Mouse (Mus musculus): ENCODE data around the gene Gm21974.
"Not testable (repeated sequence)": the region's sequence is repeated elsewhere in the genome, so short reads cannot be mapped to it uniquely, and the experiment has no call there.

Gene Gm21974

DNA sequence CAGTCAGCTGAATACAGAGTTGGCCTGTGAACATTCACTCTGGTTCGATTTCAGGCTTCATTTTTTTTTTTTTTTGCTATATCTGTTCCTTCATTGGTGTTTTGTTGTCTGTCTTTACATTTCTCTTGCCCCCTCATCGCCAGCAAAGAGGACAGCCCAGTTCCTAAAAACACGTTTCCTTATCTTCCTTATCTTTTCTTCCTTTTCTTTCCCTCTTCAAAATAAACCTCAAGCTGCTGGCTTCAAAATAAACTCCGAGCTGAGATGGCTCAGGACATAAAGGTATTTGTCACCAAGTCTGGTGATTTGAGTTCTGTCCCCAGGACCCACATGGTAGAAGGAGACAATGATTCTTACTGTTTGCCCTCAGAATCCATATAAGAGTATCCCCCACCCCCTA lies 17.7 kb upstream of the Gm21974 start:
- DNase-seq: no peak

GRCm38 (mm10) chr7:127912190-127912871 lies 17.1 kb upstream of the Gm21974 start, which contains the start of gene Kat8:
Gene Kat8 (plus strand): TSS chr7:127912516.
- peak; percentile 95 for DNase-seq

- no peak for DNase-seq
These were observed 13.4 kb upstream of the Gm21974 start for GRCm38 (mm10) chr7:127908656-127909055.

- DNase-seq: no peak
These were observed 12.7 kb upstream of the Gm21974 start for GRCm38 (mm10) chr7:127907939-127908338.

GRCm38 (mm10) chr7:127903971-127904796 lies 8.9 kb upstream of the Gm21974 start, which contains the start of gene Bckdk:
Gene Bckdk (plus strand): TSS chr7:127904082.
- peak; percentile 90 for DNase-seq

DNA sequence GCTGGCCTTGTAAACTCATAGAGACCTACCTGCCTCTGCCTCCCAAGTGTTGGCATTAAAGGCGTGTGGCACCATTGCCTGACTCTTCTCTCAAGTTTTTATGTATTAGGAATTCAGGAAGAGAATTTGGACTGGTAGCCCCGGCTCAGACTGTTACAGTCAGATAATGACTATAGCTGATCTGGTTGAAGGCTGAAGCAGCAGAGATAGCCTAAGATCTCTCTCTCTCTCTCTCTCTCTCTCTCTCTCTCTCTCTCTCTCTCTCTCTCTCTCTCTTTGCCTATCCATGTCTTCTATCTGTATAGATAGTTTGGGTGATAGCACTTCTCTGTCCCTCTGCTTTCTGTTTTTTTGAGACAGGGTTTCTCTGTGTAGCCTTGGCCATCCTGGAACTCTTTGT lies 6.5 kb upstream of the Gm21974 start:
- no peak for DNase-seq

GRCm38 (mm10) chr7:127899997-127900396 lies 4.7 kb upstream of the Gm21974 start:
- no peak for DNase-seq

- DNase-seq: peak; percentile 36
These were observed 3.1 kb upstream of the Gm21974 start for GRCm38 (mm10) chr7:127898179-127898956.

DNA sequence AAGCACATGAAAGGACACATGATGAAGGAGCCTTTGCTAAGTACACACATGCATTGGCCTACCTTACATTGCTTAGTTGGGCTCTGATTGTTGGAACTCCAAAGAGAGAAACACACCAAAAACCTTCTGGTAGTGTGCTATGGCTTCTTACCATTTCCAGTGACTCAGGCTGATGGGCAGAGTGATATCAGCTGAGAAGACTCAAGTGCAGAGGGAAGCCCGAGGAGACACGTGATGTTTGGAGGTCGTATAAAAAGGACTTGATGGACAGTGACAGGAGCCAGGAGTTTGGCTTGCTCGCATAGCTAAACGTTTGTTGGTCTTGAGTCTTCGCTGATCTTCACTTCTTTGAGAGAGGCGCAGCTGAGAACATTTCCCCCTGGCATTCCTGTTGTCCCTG lies 2.3 kb upstream of the Gm21974 start:
- DNase-seq: no peak

- peak; percentile 78 for DNase-seq
These were observed 1.1 kb upstream of the Gm21974 start for GRCm38 (mm10) chr7:127896384-127896783.

DNA sequence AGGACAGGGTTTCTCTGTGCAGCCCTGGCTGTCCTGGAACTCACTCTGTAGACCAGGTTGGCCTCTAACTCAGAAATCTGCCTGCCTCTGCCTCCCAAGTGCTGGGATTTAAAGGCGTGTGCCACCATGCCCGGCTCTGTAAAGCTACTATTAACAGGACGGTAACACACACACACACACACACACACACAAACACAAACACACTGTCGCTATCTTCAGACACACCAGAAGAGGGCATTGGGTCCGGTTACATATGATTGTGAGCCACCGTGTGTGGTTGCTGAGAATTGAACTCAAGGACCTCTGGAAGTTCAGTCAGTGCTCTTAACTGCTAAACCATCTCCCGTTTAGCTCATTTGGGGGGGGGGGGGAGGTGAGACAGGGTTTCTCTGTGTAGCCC lies 637 bp upstream of the Gm21974 start:
- DNase-seq: not testable (repeated sequence)

DNA sequence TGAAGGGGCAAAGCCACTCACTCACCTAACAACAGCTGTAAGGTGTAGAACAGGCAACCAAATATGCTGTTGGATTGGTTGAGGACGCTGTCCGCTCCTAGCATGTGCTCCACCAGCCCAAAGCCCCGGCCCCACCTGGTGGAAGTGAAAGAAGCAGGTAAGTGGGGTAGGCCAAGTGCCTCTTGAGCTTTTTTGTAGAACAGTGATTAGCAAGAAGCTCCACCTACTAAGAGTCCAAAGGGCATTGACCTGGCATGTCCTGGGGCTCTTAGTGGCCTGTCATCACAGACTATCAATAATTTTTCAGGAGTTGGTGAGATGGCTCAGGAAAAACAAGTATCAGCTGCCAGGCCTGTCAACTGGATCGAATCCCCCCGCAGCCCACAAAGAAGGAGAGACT lies 774 bp downstream of the Gm21974 start:
- peak; percentile 30 for DNase-seq

DNA sequence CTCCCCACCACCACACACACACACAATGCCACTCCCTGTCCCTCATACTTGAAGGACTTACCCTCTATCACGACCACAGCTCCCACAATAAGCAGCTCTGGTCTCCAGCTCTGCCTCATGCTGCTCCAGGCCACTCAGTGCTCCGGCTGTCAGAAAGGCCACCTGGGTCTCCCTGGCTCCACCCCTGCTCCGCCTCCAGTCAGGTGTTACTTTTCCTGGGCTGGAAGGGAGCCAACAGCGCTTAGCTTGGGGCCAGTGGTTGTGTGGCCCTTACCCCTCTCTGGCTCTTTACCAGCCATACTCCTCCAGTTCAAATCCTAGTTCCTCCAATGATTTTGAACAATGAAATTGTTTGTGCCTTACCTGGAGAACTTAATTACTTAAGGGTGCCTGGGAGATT lies 4.5 kb downstream of the Gm21974 start, which contains the start of gene Prss53:
Gene Prss53, minus strand, starts transcription at position 173 of the 400 bp plus-strand sequence.
- DNase-seq: peak; percentile 42

- DNase-seq: no peak
These were observed 6.4 kb downstream of the Gm21974 start for GRCm38 (mm10) chr7:127888821-127889220.

DNA sequence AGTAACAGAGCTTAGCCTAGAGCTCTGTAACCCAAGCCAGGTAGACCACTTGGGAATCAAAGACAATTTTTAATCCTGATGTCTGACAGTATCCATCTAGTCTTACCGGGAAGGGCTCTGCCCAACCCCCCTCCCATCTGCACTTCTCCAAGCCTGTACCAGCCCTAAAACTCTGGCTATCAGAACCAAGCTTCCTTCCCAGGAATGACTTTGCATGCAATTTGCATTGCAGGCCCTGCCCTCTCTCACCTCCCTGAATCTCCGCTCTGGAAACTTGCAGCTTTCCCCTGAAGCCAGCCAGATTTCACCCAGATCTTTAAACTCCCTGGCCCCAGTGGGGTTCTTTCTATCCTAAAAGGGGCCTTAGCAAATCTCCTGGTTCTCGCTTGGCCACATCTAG lies 7.5 kb downstream of the Gm21974 start:
- DNase-seq: no peak

GRCm38 (mm10) chr7:127887191-127887590 lies 8.1 kb downstream of the Gm21974 start:
- DNase-seq: no peak

DNA sequence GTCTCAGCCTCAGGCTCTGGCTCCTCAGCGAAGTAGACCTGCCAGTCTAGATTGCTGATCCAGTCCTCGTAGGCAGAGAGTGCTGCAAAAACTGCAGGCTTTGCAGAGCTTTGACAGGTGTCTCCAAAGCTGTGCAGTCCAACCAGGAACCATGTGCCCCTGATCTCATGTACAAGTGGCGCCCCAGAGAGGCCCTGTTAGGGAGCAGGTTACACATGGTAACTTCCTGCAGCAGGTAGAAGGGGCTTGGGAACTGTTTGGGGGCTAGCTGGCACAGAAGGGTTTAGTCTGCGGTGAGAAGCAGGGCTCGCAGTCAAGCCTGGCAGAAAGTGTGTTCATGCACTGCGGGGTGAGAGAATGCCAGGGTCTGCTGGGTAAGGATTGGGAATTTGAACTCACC lies 8.7 kb downstream of the Gm21974 start:
- DNase-seq: no peak

DNA sequence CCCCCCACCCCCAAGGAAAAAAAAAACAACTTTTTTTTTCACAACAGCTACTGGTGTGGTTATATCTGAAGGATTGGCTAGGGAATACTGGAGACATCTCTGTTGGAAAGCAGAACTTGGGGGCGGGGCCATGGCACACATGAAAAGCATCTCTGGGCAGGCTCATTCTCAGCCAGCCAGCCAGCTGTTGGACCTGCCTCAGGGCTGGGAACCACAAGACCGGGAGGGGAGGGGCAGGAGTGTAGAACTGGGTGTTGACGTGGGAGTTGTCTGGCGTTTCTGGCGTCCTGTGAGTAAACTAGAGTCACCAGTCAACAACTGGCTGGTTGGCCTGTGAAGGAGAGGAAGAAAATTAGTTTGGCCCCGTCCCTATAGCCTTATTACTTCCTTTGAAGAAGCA lies 9.3 kb downstream of the Gm21974 start:
- peak; percentile 86 for DNase-seq

DNA sequence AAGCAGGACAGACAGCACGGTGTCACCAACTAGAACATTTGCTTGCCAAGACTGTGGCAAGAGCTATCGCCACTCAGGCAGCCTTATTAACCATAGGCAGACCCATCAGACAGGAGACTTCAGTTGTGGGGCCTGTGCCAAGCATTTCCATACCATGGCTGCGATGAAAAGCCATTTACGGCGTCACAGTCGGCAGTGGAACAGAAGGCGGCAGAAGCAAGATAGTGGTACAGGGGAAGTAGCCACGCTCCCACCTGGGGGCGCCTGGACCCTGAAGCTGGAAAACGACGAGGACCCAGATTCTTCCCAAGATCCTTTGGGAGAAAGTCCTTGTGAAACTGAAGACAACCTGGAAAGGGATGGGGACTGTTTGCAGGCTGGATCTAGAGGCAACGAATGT lies 14.8 kb downstream of the Gm21974 start:
- no peak for DNase-seq

GRCm38 (mm10) chr7:127879301-127879700 lies 16.0 kb downstream of the Gm21974 start:
- no peak for DNase-seq

DNA sequence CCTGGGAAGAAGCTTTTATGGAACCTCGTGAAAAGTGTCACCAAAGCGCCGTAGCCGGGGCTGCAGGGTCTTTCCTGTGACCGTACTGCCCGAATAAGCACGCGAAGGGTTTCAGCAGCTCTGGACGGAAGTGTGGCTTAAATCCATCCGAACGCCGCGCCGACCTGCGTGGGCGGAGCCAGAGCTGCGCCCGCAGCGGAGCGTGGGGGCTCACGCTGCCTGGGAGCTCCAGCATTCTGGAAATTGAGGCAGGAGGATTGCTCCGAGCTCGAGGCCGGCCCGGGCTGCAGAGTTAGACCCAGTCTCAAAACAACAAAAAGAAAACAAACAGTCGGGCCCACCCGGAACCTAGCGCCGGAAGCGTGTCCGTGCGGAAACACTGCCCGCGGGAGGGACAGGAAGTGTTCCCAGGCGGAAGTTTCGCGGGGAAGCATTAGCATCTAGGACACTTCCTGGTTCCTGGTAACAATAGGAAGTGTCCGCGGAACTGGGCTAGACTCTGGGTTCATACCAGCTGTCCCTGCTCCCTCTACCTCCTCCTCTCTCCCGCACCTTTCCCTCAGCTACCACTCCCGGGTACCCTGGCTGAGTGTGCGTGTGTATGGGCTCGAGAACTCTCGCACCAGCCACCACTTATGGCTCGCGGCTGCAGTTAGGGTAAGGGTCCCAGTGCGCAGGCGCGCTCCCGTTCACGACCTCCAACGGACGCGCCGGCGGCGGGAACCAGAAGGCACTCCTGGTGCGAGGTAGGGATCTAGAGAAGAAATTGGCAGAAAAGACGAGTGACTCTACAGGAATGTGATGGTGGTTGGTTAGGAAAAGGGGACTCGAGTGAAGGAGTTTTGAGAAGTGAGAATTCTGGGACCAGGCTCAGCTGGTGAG lies 18.5 kb downstream of the Gm21974 start, which contains the start of gene Zfp668:
Gene Zfp668, minus strand, starts transcription at position 362 of the 882 bp plus-strand sequence.
- peak; percentile 96 for DNase-seq

GRCm38 (mm10) chr7:127876041-127876466 lies 19.2 kb downstream of the Gm21974 start, which contains the start of gene Zfp646:
Gene Zfp646 (plus strand): TSS chr7:127876221.
- peak; percentile 79 for DNase-seq

Data from lung, postnatal 10 days (tissue).